Comparison of ENCODE assay signal across 12 mouse cellular contexts in genomic region chr2:16365830-16366401, GRCm38 (mm10). TPM values are rescaled to one million over a fixed set of nuclear protein-coding genes. Genes with fewer than 3 reads are reported as not detected.
DNase-seq lines count a peak whose midpoint lies in the region; ATAC-seq lines count a peak whose summit lies in the region.
"Had no signal": no experiment of that assay in that cellular context is flagged by ENCODE, and none has a peak within 500 bp of the region (broad histone marks: within the 10 kb centered on the region; RNA-seq: fewer than 3 reads in every experiment).

No protein-coding gene starts in this region.

- peak; percentile 55 for DNase-seq in gastrocnemius, adult 18-20 months (ENCODE audit: low spot score)
- no peak for DNase-seq in gastrocnemius, postnatal 10 days
- no peak for DNase-seq in limb, embryonic 10.5 days (ENCODE audit: low spot score)
- no peak for DNase-seq in layer of hippocampus, adult 8-10 months (ENCODE audit: low spot score in 2 of 2)
- no peak for DNase-seq in right cerebral cortex, adult 2 months (ENCODE audit: low spot score in 2 of 2)
- DNase-seq: cerebellum, postnatal 25 days; forebrain, postnatal 0 days; thymus, adult 2 months had no signal

- 0 out of 2 replicates have a peak overlapping the region, but pooled peaks have one; percentile 19 for H3K27ac ChIP-seq in limb, embryonic 10.5 days
- H3K27ac ChIP-seq: limb, embryonic 13.5 days had no signal

- ATAC-seq in megakaryocyte, adult 5-6 weeks (ENCODE audit: poor library complexity, severe bottlenecking), result no peak
- 0 out of 2 replicates have a peak, but pooled peaks have one; percentile 12 for ATAC-seq in megakaryocyte progenitor cell, adult 5-6 weeks (replicated peaks; ENCODE audit: poor library complexity)
- ATAC-seq: forebrain, postnatal 0 days had no signal

- peaks cover 85% of the 10 kb centered on the region for H3K4me1 ChIP-seq in megakaryocyte, embryonic 14.5 days
- peaks cover 10% of the 10 kb centered on the region for H3K4me1 ChIP-seq in limb, embryonic 10.5 days
- H3K4me1 ChIP-seq: limb, embryonic 13.5 days had no signal

- H3K27me3 ChIP-seq in megakaryocyte, embryonic 14.5 days (replicated peaks), result no peaks in the 10 kb centered on the region
- no peaks in the 10 kb centered on the region for H3K27me3 ChIP-seq in limb, embryonic 10.5 days (ENCODE audit: low read depth, poor library complexity, severe bottlenecking)
- H3K27me3 ChIP-seq: limb, embryonic 13.5 days had no signal

- H3K9me3 ChIP-seq in megakaryocyte, embryonic 14.5 days, result no peaks in the 10 kb centered on the region
- H3K9me3 ChIP-seq in limb, embryonic 10.5 days (replicated peaks), result no peaks in the 10 kb centered on the region
- H3K9me3 ChIP-seq: limb, embryonic 13.5 days had no signal

- 52% methylated on average over 4 of the region's 4 CpGs for WGBS in limb, embryonic 10.5 days

- peak overlapping the region; percentile 82 for H3K4me3 ChIP-seq in megakaryocyte, embryonic 14.5 days (replicated peaks)
- no peak overlapping the region for H3K4me3 ChIP-seq in limb, embryonic 10.5 days
- H3K4me3 ChIP-seq: limb, embryonic 13.5 days had no signal

- H3K36me3 ChIP-seq in megakaryocyte, embryonic 14.5 days (replicated peaks; ENCODE audit: low read length), result no peaks in the 10 kb centered on the region
- no peaks in the 10 kb centered on the region for H3K36me3 ChIP-seq in limb, embryonic 10.5 days
- H3K36me3 ChIP-seq: limb, embryonic 13.5 days had no signal

RNA-seq across cellular contexts. Expression of gene Plxdc2, which starts 9.8 kb away (rescaled TPM):
- total RNA-seq in gastrocnemius, adult 18-20 months (2021), result 10 to 100 TPM in 1 of 2 experiments, 1 to 10 TPM in 1; 9.9 to 12.6 TPM
- total RNA-seq in gastrocnemius, postnatal 10 days (2021), result 10 to 100 TPM; 33.5 to 38.5 TPM
- polyA plus RNA-seq in megakaryocyte, embryonic 14.5 days (2012; ENCODE audit: insufficient read depth, low replicate concordance), result 5.8 and 19.1 TPM in 2 replicates
- 0.39 and 1.0 TPM in 2 replicates for total RNA-seq in megakaryocyte, adult 5-6 weeks (2015)
- total RNA-seq in megakaryocyte, adult 5-6 weeks (2017), result 0.73 TPM in 2 replicates
- polyA plus RNA-seq in limb, embryonic 10.5 days (2016; fragmentation: Nextera tagmentation; extraction: Ambion mirVana), result 19.0 and 23.8 TPM in 2 replicates
- total RNA-seq in megakaryocyte progenitor cell, adult 5-6 weeks (2015), result 0.29 and 0.52 TPM in 2 replicates
- total RNA-seq in megakaryocyte progenitor cell, adult 5-6 weeks (2017), result 0.14 and 0.29 TPM in 2 replicates
- 10 to 100 TPM; 29.1 to 71.3 (median 50.6) TPM for total RNA-seq in layer of hippocampus, adult 8-10 months (2022)

Comparison
In these comparisons a context has a peak if more than half of its experiments do, and no peak if none do; other contexts are left out.
1. RNA of gene Plxdc2, which starts 9.8 kb away (total RNA-seq): 29.1 to 71.3 TPM in layer of hippocampus, adult 8-10 months, 33.5 to 38.5 TPM in gastrocnemius, postnatal 10 days and 9.9 to 12.6 TPM in gastrocnemius, adult 18-20 months; 0.39 to 1.0 TPM in megakaryocyte, adult 5-6 weeks and 0.14 to 0.52 TPM in megakaryocyte progenitor cell, adult 5-6 weeks; every median in the first group is over 4 times any median in the second.